ENCODE assay signal across 27 mouse cellular contexts in genomic region chr9:50580370-50580769, GRCm38 (mm10). TPM values are rescaled to one million over a fixed set of nuclear protein-coding genes. Genes with fewer than 3 reads are reported as not detected.
"Had no signal": no experiment of that assay in that cellular context is flagged by ENCODE, and none has a peak within 500 bp of the region (broad histone marks: within the 10 kb centered on the region; RNA-seq: fewer than 3 reads in every experiment).

No protein-coding gene starts in this region.

- H3K4me3 ChIP-seq: midbrain, embryonic 10.5 days; midbrain, embryonic 12.5 days; myocyte; neural tube, embryonic 13.5 days; neural tube, embryonic 15.5 days; stomach, embryonic 15.5 days had no signal

- H3K9me3 ChIP-seq: midbrain, embryonic 10.5 days; midbrain, embryonic 12.5 days; neural tube, embryonic 13.5 days; neural tube, embryonic 15.5 days; stomach, embryonic 15.5 days had no signal

- ATAC-seq: midbrain, embryonic 16.5 days had no signal

- H3K27me3 ChIP-seq: midbrain, embryonic 12.5 days; neural tube, embryonic 13.5 days; neural tube, embryonic 15.5 days; stomach, embryonic 15.5 days had no signal

- H3K4me2 ChIP-seq: lung, embryonic 14.5 days; midbrain, embryonic 12.5 days; neural tube, embryonic 13.5 days; neural tube, embryonic 15.5 days; stomach, embryonic 15.5 days had no signal

- H3K9ac ChIP-seq: lung, embryonic 14.5 days; midbrain, embryonic 12.5 days; neural tube, embryonic 13.5 days; neural tube, embryonic 15.5 days; stomach, embryonic 15.5 days had no signal

- H3K36me3 ChIP-seq: midbrain, embryonic 10.5 days; midbrain, embryonic 12.5 days; neural tube, embryonic 13.5 days; neural tube, embryonic 15.5 days; stomach, embryonic 15.5 days had no signal

- H3K27ac ChIP-seq: midbrain, embryonic 10.5 days; midbrain, embryonic 12.5 days; neural tube, embryonic 13.5 days; neural tube, embryonic 15.5 days; stomach, embryonic 15.5 days; stomach, postnatal 0 days had no signal

- DNase-seq: lung, adult 18-20 months; lung, embryonic 14.5 days; lung, postnatal 10 days; lung, postnatal 4 days; midbrain, embryonic 14.5 days; retina, postnatal 1 day; right cerebral cortex, adult 18-20 months; right cerebral cortex, postnatal 25 days; right cerebral cortex, postnatal 4 days; thymus, adult 2 months; thymus, postnatal 25 days; thymus, postnatal 4 days had no signal

- H3K4me1 ChIP-seq: midbrain, embryonic 12.5 days; neural tube, embryonic 15.5 days; stomach, embryonic 15.5 days had no signal

RNA-seq across cellular contexts. Expression of gene Tex12, which starts 19.2 kb away (rescaled TPM):
- total RNA-seq: megakaryocyte, adult 5-6 weeks; megakaryocyte-erythroid progenitor cell, adult 5-6 weeks had no signal
- polyA plus RNA-seq: lung, embryonic 14.5 days; lung, embryonic 16.5 days; myocyte; neural tube, embryonic 11.5 days; neural tube, embryonic 13.5 days; small intestine, adult 2 months; spleen, adult 2 months; stomach, embryonic 15.5 days; stomach, postnatal 0 days; thymus, adult 2 months; urinary bladder, adult 2 months had no signal

RNA-seq across cellular contexts. Expression of gene Il18, which starts 25.7 kb away (rescaled TPM):
- total RNA-seq: megakaryocyte-erythroid progenitor cell, adult 5-6 weeks had no signal
